Mouse (Mus musculus) brain, adult 2 months (tissue): ENCODE measurements around the gene Krt28.

ENCODE experiments used
- DNase-seq: peaks from one replicate; pipeline ENCODE4 v3.0.0; 2011; ENCODE audit warnings: low read depth, low spot score

Krt28 gene

GRCm38 (mm10) chr11:99374803-99375202 lies at the start of gene Krt28:
Krt28 (minus strand) TSS chr11:99374903.
- DNase-seq = no peak

GRCm38 (mm10) chr11:99422159-99422558 lies 47.5 kb upstream of the Krt28 start, which contains the start of gene Krt12:
Krt12 (minus strand) TSS chr11:99422259.
- DNase-seq = no peak

GRCm38 (mm10) chr11:99420586-99420985 lies 45.9 kb upstream of the Krt28 start:
- DNase-seq = peak; percentile 59

- DNase-seq = no peak
These were observed 43.1 kb upstream of the Krt28 start for GRCm38 (mm10) chr11:99417819-99418218.

- DNase-seq = peak; percentile 92
These were observed 42.2 kb upstream of the Krt28 start for GRCm38 (mm10) chr11:99416902-99417301.

GRCm38 (mm10) chr11:99414463-99415147 lies 39.9 kb upstream of the Krt28 start:
- DNase-seq = no peak

- DNase-seq = peak; percentile 73
These were observed 38.5 kb upstream of the Krt28 start for GRCm38 (mm10) chr11:99413247-99413646.

GRCm38 (mm10) chr11:99406186-99406585 lies 31.5 kb upstream of the Krt28 start:
- no peak for DNase-seq

- no peak for DNase-seq
These were observed 25.4 kb upstream of the Krt28 start for GRCm38 (mm10) chr11:99399956-99400549.

- peak; percentile 27 for DNase-seq
These were observed 24.1 kb upstream of the Krt28 start for GRCm38 (mm10) chr11:99398832-99399231.

- DNase-seq = no peak
These were observed 23.4 kb upstream of the Krt28 start for GRCm38 (mm10) chr11:99398084-99398483.

GRCm38 (mm10) chr11:99396661-99397060 lies 22.0 kb upstream of the Krt28 start:
- DNase-seq = no peak

GRCm38 (mm10) chr11:99396034-99396433 lies 21.3 kb upstream of the Krt28 start:
- no peak for DNase-seq

- DNase-seq = peak; percentile 76
These were observed 17.8 kb upstream of the Krt28 start for GRCm38 (mm10) chr11:99392492-99392891.

GRCm38 (mm10) chr11:99391375-99391774 lies 16.7 kb upstream of the Krt28 start:
- DNase-seq = peak; percentile 10

GRCm38 (mm10) chr11:99390866-99391265 lies 16.2 kb upstream of the Krt28 start:
- DNase-seq = peak; percentile 52

- no peak for DNase-seq
These were observed 14.6 kb upstream of the Krt28 start, which contains the start of gene Krt10 for GRCm38 (mm10) chr11:99389264-99389663. Krt10 (minus strand) TSS chr11:99389364.

GRCm38 (mm10) chr11:99388661-99389060 lies 14.0 kb upstream of the Krt28 start:
- DNase-seq = no peak

GRCm38 (mm10) chr11:99385813-99386721 lies 11.4 kb upstream of the Krt28 start:
- DNase-seq = peak; percentile 97

- DNase-seq = peak; percentile 81
These were observed 4.9 kb upstream of the Krt28 start for GRCm38 (mm10) chr11:99379568-99379967.

GRCm38 (mm10) chr11:99369853-99370451 lies 4.8 kb downstream of the Krt28 start:
- peak; percentile 90 for DNase-seq

- peak; percentile 16 for DNase-seq
These were observed 5.5 kb downstream of the Krt28 start for GRCm38 (mm10) chr11:99369229-99369628.
